Mouse (Mus musculus) heart, postnatal 0 days (tissue): ENCODE measurements around the gene Gle1.

Experiments
- CTCF ChIP-seq: IDR thresholded peaks from 2 replicates; pipeline ENCODE4 v1.5.1; 2016; ENCODE audit warnings: antibody characterized with exemption, control low read depth, low read depth
- EP300 ChIP-seq: IDR thresholded peaks from 2 replicates; pipeline ENCODE4 v1.6.1; 2016; ENCODE audit warnings: antibody characterized with exemption, low read depth

DNA sequence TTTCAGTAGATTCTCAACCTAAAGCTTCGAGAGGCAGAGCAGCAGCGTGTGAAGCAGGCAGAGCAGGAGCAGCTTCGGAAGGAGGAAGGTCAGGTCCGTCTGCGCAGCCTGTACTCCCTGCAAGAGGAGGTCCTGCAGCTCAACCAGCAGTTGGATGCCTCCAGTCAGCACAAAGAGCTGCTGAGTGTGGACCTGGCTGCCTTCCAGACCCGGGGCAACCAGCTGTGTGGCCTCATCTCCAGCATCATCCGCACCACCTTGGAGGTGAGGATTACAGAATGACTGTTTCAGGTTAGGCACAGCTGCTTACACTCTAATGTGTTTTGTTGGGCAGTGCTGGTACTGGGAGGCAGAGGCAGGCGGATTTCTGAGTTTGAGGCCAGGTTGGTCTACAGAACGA, 4.8 kb downstream of the Gle1 start:
- TF ChIP-seq CTCF, result no peak
- TF ChIP-seq EP300, result no peak
